Mouse (Mus musculus): ENCODE results near the gene Hbb-bt. TPM values are rescaled to one million over a fixed set of nuclear protein-coding genes. Genes with fewer than 3 reads are reported as not detected.
"Not testable (repeated sequence)": the region's sequence is repeated elsewhere in the genome, so short reads cannot be mapped to it uniquely, and the experiment has no call there.

The Hbb-bt gene
- 10 to 100 TPM; 73.9 to 75.8 TPM for total RNA-seq (2021)

- no peak for DNase-seq (ENCODE audit: extremely low spot score in 1 of 2, low spot score in 1 of 2)
Observed at GRCm38 (mm10) chr7:103813766-103814165, at the start of gene Hbb-bt. Gene Hbb-bt, minus strand, starts transcription at chr7:103813996.

- no peak for DNase-seq (ENCODE audit: extremely low spot score in 1 of 2, low spot score in 1 of 2)
Observed at GRCm38 (mm10) chr7:103861531-103861930, 47.7 kb upstream of the Hbb-bt start.

- DNase-seq (ENCODE audit: extremely low spot score in 1 of 2, low spot score in 1 of 2): no peak
Observed at GRCm38 (mm10) chr7:103860855-103861254, 47.1 kb upstream of the Hbb-bt start.

GRCm38 (mm10) chr7:103859076-103859475, 45.3 kb upstream of the Hbb-bt start:
- no peak for DNase-seq (ENCODE audit: extremely low spot score in 1 of 2, low spot score in 1 of 2)

- DNase-seq (ENCODE audit: extremely low spot score in 1 of 2, low spot score in 1 of 2): no peak
Observed at GRCm38 (mm10) chr7:103854669-103855068, 40.9 kb upstream of the Hbb-bt start.

GRCm38 (mm10) chr7:103853090-103853489, 39.3 kb upstream of the Hbb-bt start, which contains the start of gene Hbb-y:
Gene Hbb-y, minus strand, starts transcription at chr7:103853216.
- DNase-seq (ENCODE audit: extremely low spot score in 1 of 2, low spot score in 1 of 2): no peak

- DNase-seq (ENCODE audit: extremely low spot score in 1 of 2, low spot score in 1 of 2): no peak
Observed at GRCm38 (mm10) chr7:103844525-103845325, 30.9 kb upstream of the Hbb-bt start.

GRCm38 (mm10) chr7:103843034-103843433, 29.2 kb upstream of the Hbb-bt start, which contains the start of gene Hbb-bh1:
Gene Hbb-bh1, minus strand, starts transcription at chr7:103843164.
- DNase-seq (ENCODE audit: extremely low spot score in 1 of 2, low spot score in 1 of 2): no peak

- DNase-seq (ENCODE audit: extremely low spot score in 1 of 2, low spot score in 1 of 2): no peak
Observed at GRCm38 (mm10) chr7:103840268-103840667, 26.5 kb upstream of the Hbb-bt start, which contains the start of gene Hbb-bh2. Gene Hbb-bh2, minus strand, starts transcription at chr7:103840520.

GRCm38 (mm10) chr7:103827808-103828207, 14.0 kb upstream of the Hbb-bt start, which contains the start of gene Hbb-bs:
Gene Hbb-bs, minus strand, starts transcription at chr7:103828096.
- DNase-seq (ENCODE audit: extremely low spot score in 1 of 2, low spot score in 1 of 2): no peak

GRCm38 (mm10) chr7:103827139-103827538, 13.3 kb upstream of the Hbb-bt start:
- not testable (repeated sequence) for DNase-seq (ENCODE audit: extremely low spot score in 1 of 2, low spot score in 1 of 2)

- no peak for DNase-seq (ENCODE audit: extremely low spot score in 1 of 2, low spot score in 1 of 2)
Observed at GRCm38 (mm10) chr7:103826255-103826887, 12.6 kb upstream of the Hbb-bt start.

GRCm38 (mm10) chr7:103825536-103826254, 11.9 kb upstream of the Hbb-bt start:
- no peak for DNase-seq (ENCODE audit: extremely low spot score in 1 of 2, low spot score in 1 of 2)

- DNase-seq (ENCODE audit: extremely low spot score in 1 of 2, low spot score in 1 of 2): no peak
Observed at GRCm38 (mm10) chr7:103824597-103824996, 10.8 kb upstream of the Hbb-bt start.

- DNase-seq (ENCODE audit: extremely low spot score in 1 of 2, low spot score in 1 of 2): not testable (repeated sequence)
Observed at GRCm38 (mm10) chr7:103815085-103815484, 1.3 kb upstream of the Hbb-bt start.

GRCm38 (mm10) chr7:103813152-103813551, 644 bp downstream of the Hbb-bt start:
- DNase-seq (ENCODE audit: extremely low spot score in 1 of 2, low spot score in 1 of 2): not testable (repeated sequence)

GRCm38 (mm10) chr7:103812174-103812573, 1.6 kb downstream of the Hbb-bt start:
- no peak for DNase-seq (ENCODE audit: extremely low spot score in 1 of 2, low spot score in 1 of 2)

GRCm38 (mm10) chr7:103811223-103811845, 2.5 kb downstream of the Hbb-bt start:
- no peak for DNase-seq (ENCODE audit: extremely low spot score in 1 of 2, low spot score in 1 of 2)

- no peak for DNase-seq (ENCODE audit: extremely low spot score in 1 of 2, low spot score in 1 of 2)
Observed at GRCm38 (mm10) chr7:103810746-103811145, 3.0 kb downstream of the Hbb-bt start.

- no peak for DNase-seq (ENCODE audit: extremely low spot score in 1 of 2, low spot score in 1 of 2)
Observed at GRCm38 (mm10) chr7:103810296-103810695, 3.5 kb downstream of the Hbb-bt start.
